Mouse (Mus musculus): Measurements from ENCODE around the gene Msmo1. TPM values are rescaled to one million over a fixed set of nuclear protein-coding genes. Genes with fewer than 3 reads are reported as not detected.

The Msmo1 gene
- polyA plus RNA-seq, 1 experiment from 2014 or later: 111 TPM

DNA sequence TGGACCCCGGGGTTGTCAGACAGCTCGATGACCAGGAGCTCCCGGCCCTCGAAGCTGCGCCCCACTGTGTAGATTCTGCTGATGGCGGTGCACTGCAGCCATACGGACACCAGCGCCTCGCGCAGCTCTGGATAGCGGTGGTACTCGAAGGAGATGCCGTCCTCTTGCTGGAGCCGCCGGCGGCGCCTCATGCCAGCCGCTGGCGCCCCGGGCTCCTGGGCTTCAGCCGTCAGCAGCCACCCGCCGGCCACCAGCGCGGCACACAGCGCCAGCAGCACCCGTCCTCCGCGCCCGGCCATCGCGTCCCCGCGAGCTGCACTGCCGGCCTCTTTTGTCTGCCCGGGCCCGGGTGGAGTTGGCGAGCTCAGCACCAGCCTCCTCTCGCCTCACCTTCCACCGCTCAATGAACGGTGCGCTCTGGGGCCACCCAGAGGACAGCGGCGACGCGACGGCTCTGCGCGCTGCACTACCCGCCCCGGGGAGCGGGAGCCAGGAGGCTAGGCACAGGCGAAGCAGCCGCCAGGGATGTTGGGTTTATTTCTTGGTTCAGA, 40.9 kb downstream of the Msmo1 start, which contains the start of gene Cpe:
Gene Cpe (minus strand): TSS at position 404 of the 551 bp plus-strand sequence.
- under 1% methylated on average over 54 of the region's 54 CpGs for WGBS
- H3K4me3 ChIP-seq: peak within 1 kb of the TSS; percentile 85
- peaks cover 12% of the 10 kb centered on the region; the same call in 1 of the 2 replicates for H3K27me3 ChIP-seq (ENCODE audit: insufficient read depth, poor library complexity, severe bottlenecking)
- H3K9me3 ChIP-seq: no peaks in the 10 kb centered on the region
- no peaks in the 10 kb centered on the region for H3K36me3 ChIP-seq
- peaks cover 15% of the 10 kb centered on the region for H3K4me1 ChIP-seq
- peak within 1 kb of the TSS; percentile 95 for H3K27ac ChIP-seq
- DNase-seq (ENCODE audit: low spot score): peak; percentile 91

DNA sequence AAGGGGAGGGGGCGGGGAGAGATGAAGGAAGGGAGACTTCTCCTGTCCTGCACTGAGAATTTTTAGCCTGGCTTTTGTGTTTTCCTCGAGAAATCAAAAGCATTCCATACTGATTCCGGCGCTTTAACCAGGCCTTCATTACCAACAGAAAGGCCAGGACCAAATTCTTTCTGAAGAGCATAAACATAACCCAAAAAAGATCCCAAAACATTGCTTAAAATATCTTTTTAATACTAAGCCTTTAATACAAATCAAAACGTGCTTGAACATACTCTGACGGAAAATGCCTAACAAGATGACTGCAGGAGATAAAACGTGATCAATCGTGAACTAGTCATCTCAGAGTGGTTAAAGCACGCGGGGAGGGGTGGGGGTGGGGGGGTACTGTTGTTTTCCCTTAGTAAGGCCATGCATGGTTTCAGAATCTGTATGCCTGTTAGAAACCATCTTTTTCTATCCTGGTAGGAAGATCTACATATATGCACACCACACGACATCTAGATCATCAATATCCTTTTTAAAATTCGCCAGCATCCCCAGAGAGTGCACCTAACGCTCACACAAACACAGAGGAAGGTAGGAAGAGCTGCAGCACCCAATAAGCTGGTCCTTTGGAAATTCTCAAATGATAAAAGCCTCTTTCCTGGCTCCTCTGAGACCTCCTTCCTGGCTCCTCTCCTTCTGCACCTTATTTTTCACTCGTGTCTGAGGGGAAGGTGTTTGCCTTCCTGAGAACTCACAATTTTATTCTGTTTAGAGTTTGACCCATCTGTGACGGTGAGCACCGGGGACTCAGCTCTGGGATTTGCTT, 41.8 kb downstream of the Msmo1 start:
- H3K4me1 ChIP-seq: peaks cover 15% of the 10 kb centered on the region
- H3K27me3 ChIP-seq (ENCODE audit: insufficient read depth, poor library complexity, severe bottlenecking): peaks cover 12% of the 10 kb centered on the region; the same call in 1 of the 2 replicates
- H3K4me3 ChIP-seq: peak overlapping the region; percentile 85
- H3K9me3 ChIP-seq: no peaks in the 10 kb centered on the region
- 13% methylated on average over 16 of the region's 16 CpGs for WGBS
- DNase-seq (ENCODE audit: low spot score): no peak
- H3K36me3 ChIP-seq: no peaks in the 10 kb centered on the region
- peak overlapping the region; percentile 95 for H3K27ac ChIP-seq

DNA sequence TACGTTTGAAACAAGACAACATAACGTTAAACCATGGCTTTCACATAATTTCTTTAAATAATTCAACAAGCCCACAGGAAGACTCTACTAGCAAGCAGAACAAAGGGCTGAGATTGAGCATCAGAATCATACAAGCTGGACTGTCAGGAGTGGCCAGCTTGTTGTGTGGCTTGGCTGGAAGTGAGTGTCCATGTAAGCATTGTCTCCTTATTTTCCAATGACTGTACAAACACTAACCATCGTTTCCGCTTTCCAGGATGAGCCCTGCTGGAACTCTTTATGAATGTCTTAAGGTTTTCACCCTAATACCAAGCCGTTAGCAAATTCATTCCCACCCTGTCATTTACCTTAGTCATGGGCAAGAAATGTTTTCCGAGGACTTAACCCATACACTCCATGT, 42.7 kb downstream of the Msmo1 start:
- no peak overlapping the region for H3K4me3 ChIP-seq

DNA sequence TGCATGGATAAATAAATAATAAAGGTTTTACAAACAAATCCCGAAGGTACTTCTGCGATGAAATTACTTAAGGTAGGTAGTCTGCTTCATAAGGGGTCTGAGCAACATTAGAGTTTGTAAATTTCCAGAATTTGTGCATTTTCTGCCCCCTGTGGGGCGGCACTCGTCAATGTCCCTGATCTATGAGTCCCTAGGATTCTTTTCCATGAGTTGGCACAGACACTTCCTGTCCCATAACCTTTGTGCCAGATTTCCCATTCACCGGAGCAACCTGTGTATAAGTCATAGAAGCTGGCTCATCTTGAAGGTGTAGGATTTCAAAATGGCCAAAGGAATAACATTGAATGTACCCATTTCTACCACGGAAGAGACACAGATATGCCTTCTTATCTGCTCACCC, 43.3 kb downstream of the Msmo1 start:
- H3K4me1 ChIP-seq: peaks cover 15% of the 10 kb centered on the region
- 82% methylated on average over 6 of the region's 6 CpGs for WGBS
- no peak for DNase-seq (ENCODE audit: low spot score)

More for the DNA sequence above, 42.7 kb downstream of the Msmo1 start:
- no peak for DNase-seq (ENCODE audit: low spot score)
- WGBS: 87% methylated on average over 6 of the region's 6 CpGs
- H3K36me3 ChIP-seq: no peaks in the 10 kb centered on the region
- H3K4me1 ChIP-seq: peaks cover 15% of the 10 kb centered on the region
- H3K27me3 ChIP-seq (ENCODE audit: insufficient read depth, poor library complexity, severe bottlenecking): peaks cover 12% of the 10 kb centered on the region; the same call in 1 of the 2 replicates
- no peak overlapping the region for H3K27ac ChIP-seq
- H3K9me3 ChIP-seq: no peaks in the 10 kb centered on the region

DNA sequence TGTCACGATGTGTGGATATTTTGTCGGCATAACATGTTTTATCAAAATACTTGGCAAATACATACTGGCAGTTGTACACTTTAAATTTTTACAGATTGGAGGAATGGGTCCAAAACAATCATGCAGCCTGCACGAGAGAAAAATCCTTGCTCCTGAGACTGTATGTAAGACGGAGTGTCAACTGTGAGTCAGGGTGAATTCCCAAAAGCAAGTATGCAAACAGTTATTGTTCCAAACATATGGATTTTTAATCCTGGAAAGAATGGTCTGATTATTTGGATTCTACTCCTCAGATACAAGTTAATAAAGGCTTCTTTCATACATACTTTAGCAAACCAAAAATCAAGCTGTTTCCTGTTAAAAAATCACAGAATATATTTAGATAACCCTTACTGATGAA, 44.9 kb downstream of the Msmo1 start:
- Histone ChIP-seq H3K36me3 (no peaks in the 10 kb centered on the region), H3K27me3 (ENCODE audit: insufficient read depth, poor library complexity, severe bottlenecking) (0 out of 2 replicates have a peak, but pooled peaks cover 2% of the 10 kb centered on the region), H3K4me1 (peaks cover 15% of the 10 kb centered on the region), H3K9me3 (no peaks in the 10 kb centered on the region), H3K27ac (no peak overlapping the region), H3K4me3 (no peak overlapping the region)
- no peak for DNase-seq (ENCODE audit: low spot score)
- 86% methylated on average over 4 of the region's 4 CpGs for WGBS

More for the DNA sequence above, 43.3 kb downstream of the Msmo1 start:
- Histone ChIP-seq H3K4me3 (no peak overlapping the region), H3K9me3 (no peaks in the 10 kb centered on the region), H3K36me3 (no peaks in the 10 kb centered on the region), H3K27me3 (ENCODE audit: insufficient read depth, poor library complexity, severe bottlenecking) (peaks cover 12% of the 10 kb centered on the region; the same call in 1 of the 2 replicates), H3K27ac (no peak overlapping the region)

DNA sequence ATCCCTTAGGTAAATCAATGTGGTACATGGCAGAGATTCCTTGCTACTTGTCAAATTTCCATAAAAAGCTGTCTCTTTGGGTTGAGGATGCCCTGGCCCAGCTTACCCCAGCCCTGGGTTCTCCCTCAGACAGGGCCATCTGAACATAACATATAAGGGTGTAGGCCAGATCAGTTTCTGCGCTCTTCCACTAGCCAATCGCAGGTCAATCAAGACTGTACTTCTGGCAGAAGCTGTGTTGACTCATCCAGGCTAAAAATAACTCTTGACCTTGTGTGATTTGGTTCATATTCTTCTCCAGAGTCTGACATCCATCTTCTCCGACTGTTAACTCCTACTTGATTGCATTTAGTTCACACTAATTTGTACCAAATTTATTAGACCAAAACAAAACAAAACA, 45.4 kb downstream of the Msmo1 start:
- 36% methylated on average over 3 of the region's 3 CpGs for WGBS
- Histone ChIP-seq H3K36me3 (no peaks in the 10 kb centered on the region), H3K4me3 (no peak overlapping the region), H3K9me3 (no peaks in the 10 kb centered on the region), H3K4me1 (peaks cover 15% of the 10 kb centered on the region), H3K27ac (peak overlapping the region; percentile 52), H3K27me3 (ENCODE audit: insufficient read depth, poor library complexity, severe bottlenecking) (no peaks in the 10 kb centered on the region)
- no peak for DNase-seq (ENCODE audit: low spot score)

DNA sequence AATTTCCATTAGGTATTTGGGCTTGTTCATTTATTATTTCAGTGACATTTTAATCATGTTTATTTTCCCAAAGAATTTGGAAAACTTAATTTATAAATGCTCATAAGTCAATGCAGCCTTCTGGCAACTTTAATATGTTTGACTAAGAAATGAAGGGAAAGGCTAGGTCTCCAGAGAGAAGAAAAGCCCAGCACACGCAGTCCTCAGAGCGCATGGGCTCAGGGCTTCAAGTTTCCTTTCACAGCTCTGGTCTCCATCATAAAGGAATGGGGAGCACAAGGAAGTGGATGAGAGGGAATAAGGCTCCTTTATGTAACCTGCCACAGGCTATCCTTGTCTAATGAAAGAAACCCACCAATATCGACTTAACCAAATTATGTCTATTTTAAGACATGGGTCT, 51.1 kb downstream of the Msmo1 start:
- no peaks in the 10 kb centered on the region for H3K27me3 ChIP-seq (ENCODE audit: insufficient read depth, poor library complexity, severe bottlenecking)
- DNase-seq (ENCODE audit: low spot score): no peak
- no peak overlapping the region for H3K4me3 ChIP-seq
- no peaks in the 10 kb centered on the region for H3K36me3 ChIP-seq
- H3K4me1 ChIP-seq: no peaks in the 10 kb centered on the region
- 93% methylated on average over 3 of the region's 3 CpGs for whole genome bisulfite sequencing
- no peak overlapping the region for H3K27ac ChIP-seq
- H3K9me3 ChIP-seq: no peaks in the 10 kb centered on the region

DNA sequence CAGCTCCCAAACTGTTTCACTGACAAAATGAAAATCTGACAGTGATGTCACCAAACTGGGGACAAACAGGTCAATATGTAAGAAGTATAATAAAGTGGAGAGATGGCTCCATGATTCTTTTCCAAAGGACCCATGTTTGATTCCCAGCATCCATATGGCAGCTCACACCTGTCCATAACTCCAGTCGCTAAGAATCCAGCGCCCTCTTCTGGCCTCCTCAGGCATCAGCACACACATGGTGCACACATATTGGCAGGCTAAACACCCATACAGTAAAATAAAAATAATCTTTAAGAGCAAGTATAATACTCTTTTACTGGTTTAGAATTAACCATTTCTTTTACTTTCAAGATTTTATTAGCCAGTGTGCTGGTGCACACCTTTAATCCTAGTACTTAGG, 57.2 kb downstream of the Msmo1 start:
- DNase-seq (ENCODE audit: low spot score): no peak
- no peak overlapping the region for H3K4me3 ChIP-seq
- no peaks in the 10 kb centered on the region for H3K27me3 ChIP-seq (ENCODE audit: insufficient read depth, poor library complexity, severe bottlenecking)
- no peaks in the 10 kb centered on the region for H3K4me1 ChIP-seq
- H3K9me3 ChIP-seq: no peaks in the 10 kb centered on the region
- no peak overlapping the region for H3K27ac ChIP-seq
- WGBS: 65% methylated on average over 2 of the region's 2 CpGs
- no peaks in the 10 kb centered on the region for H3K36me3 ChIP-seq

DNA sequence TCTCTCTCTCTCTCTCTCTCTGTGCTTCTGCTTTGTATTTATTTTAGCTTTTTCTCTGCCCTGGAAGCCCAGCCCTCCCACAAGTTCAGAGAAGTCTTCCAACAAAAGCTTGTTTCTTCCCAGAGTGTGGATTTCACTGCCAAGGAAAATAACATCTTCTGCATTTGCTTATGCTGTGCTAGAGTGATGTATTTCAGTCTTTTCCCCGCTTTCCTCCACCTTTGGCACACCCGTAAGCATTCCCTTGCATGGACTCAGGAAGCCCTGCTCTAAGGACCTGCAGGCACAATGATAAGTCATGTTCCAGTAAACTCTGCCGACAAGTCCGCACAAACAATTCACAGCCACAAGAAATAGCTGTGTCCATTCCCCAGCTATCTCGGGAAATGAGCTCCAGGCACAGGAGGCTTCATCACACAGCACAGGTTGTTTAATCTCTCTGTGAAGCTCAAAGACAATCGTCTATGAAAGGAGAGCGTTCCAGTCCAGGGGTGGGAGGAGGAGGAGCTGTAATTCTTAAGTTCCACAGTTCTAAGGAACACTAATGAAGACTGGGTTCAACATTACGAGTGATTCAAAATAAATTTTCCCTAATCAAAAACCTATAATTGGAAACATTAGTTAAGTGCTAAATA, 58.5 kb downstream of the Msmo1 start:
- H3K27me3 ChIP-seq (ENCODE audit: insufficient read depth, poor library complexity, severe bottlenecking): no peaks in the 10 kb centered on the region
- WGBS: 71% methylated on average over 8 of the region's 8 CpGs
- H3K36me3 ChIP-seq: no peaks in the 10 kb centered on the region
- H3K9me3 ChIP-seq: no peaks in the 10 kb centered on the region
- DNase-seq (ENCODE audit: low spot score): no peak
- no peak overlapping the region for H3K4me3 ChIP-seq
- H3K4me1 ChIP-seq: no peaks in the 10 kb centered on the region
- no peak overlapping the region for H3K27ac ChIP-seq

DNA sequence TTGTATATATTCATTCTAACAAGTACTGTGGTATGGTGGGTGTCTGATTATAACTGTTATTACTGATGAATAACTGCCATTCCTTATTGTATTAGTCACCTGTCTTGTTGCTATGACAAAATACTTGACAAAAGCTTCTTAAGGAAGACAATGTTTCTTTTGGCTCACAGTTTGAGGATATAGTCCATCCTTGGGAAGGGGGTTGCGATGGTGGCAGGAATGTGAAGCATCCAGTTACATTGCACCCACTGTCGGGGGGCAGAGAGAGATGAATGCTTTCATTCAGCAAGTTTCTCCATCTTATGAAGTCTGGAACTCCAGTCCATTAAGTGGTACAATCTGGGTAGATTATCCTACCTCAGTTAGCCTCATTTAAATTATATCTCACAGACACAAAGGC, 60.7 kb downstream of the Msmo1 start:
- no peaks in the 10 kb centered on the region for H3K9me3 ChIP-seq
- no peaks in the 10 kb centered on the region for H3K27me3 ChIP-seq (ENCODE audit: insufficient read depth, poor library complexity, severe bottlenecking)
- no peak for DNase-seq (ENCODE audit: low spot score)
- H3K36me3 ChIP-seq: no peaks in the 10 kb centered on the region
- H3K4me3 ChIP-seq: no peak overlapping the region
- WGBS: 68% methylated on average over 2 of the region's 2 CpGs
- no peaks in the 10 kb centered on the region for H3K4me1 ChIP-seq
- H3K27ac ChIP-seq: no peak overlapping the region

DNA sequence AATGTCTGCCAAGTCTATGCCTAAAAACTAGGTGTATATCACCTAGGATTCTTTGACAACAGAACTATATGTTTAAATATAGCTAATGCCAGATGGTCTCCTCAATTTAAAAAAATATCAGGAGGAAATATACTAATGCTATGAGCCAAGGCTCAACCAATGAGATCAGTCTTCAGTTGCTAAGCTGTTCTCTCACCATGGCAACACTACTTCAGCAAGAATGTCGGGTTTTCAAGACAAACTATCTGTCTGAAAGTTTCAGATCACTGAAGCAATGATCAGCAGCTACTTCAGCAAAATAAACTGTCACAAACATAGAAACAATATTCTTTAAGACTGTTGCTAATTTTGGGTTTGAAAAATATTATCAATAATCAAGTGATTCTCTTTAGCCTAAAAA, 61.7 kb downstream of the Msmo1 start:
- WGBS: 51% methylated on average over 1 of the region's 1 CpGs
- DNase-seq (ENCODE audit: low spot score): no peak
- Histone ChIP-seq H3K27ac (no peak overlapping the region), H3K27me3 (ENCODE audit: insufficient read depth, poor library complexity, severe bottlenecking) (no peaks in the 10 kb centered on the region), H3K4me1 (no peaks in the 10 kb centered on the region), H3K9me3 (no peaks in the 10 kb centered on the region), H3K4me3 (no peak overlapping the region), H3K36me3 (no peaks in the 10 kb centered on the region)
